Mouse (Mus musculus) brain, embryonic 14.5 days (tissue): ENCODE measurements around the gene Prkar1a.

Experiments
- CTCF ChIP-seq: fragments of 200-500 bp; IDR thresholded peaks from 2 replicates; pipeline ENCODE4 v1.5.1; 2012; ENCODE audit warnings: inconsistent platforms, mild to moderate bottlenecking, moderate library complexity, borderline replicate concordance; ENCODE audit not compliant: insufficient read depth, insufficient read length; ENCODE audit errors: extremely low read depth
- POLR2A ChIP-seq: fragments of 200-500 bp; IDR thresholded peaks from 2 replicates; pipeline ENCODE4 v1.6.1; 2012; ENCODE audit warnings: mild to moderate bottlenecking, inconsistent platforms, borderline replicate concordance; ENCODE audit not compliant: poor library complexity, insufficient read depth, insufficient read length, severe bottlenecking; ENCODE audit errors: extremely low read depth

DNA sequence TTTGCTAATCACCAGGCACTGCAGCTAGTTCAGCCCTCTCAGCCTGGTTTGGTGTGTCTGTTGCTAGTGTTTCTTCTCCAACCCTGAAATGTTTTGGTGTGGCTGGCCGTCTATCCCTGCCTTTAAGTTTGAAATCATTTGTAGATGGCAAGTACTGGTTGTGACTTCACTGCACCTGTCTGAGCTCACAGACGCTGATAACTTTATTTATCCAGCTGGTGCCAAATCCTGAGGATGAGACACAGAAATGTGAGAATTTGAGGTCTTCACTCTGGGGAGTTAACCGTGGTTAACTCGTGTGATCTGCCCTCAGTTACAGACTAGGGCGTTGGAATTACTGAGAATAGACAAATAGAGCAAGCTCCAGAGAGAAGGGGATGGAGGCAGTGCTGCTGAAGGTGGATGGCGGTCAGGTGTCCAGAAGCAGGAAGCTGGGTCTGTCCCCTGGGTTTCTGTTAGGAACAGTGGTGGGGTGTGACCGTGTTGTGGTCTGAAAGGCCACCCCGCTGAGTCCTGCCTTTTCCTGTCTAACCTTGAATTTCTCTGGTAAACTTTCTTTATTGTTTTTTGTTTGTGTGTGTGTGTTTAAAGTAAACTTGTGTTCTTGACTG, 19.0 kb downstream of the Prkar1a start:
- no peak for TF ChIP-seq CTCF
- no peak for TF ChIP-seq POLR2A
